Mouse (Mus musculus) mesoderm, embryonic 11.5 days (tissue): Measurements from ENCODE around the gene Mea1.

ENCODE experiments used
- DNase-seq: peaks from one replicate; pipeline ENCODE4 v3.0.0-alpha.2; 2012; ENCODE audit warnings: low read depth, low spot score

Gene Mea1

GRCm38 (mm10) chr17:46669911-46670310 is 8.7 kb upstream of the Mea1 start:
- DNase-seq: no peak

DNA sequence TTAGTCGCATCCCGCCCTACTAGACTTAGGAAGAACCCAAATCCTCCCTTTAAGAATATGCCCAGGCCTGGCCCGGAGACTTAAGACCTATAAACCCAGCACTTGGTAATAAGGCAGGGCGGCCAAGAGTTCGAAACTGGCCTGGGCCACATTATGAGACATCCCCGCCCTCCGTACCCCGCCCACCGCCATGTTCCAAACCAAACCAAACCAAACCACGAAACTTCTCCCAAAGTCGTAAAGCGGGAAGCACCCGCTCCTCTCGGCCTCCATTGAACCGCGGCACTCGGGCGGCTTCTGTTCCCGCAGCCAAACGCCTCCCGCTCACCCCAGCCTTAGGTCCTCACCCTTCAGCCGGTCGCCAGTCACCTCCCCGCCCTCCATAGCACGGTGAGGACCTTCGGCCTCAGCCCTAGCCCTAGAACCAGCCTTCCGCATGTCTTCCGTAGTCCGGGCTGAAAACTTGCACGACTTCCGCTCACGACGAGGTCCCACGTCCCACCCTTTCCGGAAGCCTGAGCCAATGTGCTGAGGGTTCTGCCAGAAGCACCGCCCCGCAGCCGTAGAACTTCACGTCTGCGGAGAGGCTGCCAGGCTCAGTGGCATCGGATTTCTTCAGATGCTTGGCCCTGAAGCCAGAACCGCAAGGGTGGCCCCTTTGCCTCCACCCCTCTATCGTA is 4.6 kb upstream of the Mea1 start, which contains the start of gene Rrp36:
TSS of gene Rrp36 (minus strand) at position 503 of the 680 bp plus-strand sequence.
- DNase-seq: peak; percentile 92

DNA sequence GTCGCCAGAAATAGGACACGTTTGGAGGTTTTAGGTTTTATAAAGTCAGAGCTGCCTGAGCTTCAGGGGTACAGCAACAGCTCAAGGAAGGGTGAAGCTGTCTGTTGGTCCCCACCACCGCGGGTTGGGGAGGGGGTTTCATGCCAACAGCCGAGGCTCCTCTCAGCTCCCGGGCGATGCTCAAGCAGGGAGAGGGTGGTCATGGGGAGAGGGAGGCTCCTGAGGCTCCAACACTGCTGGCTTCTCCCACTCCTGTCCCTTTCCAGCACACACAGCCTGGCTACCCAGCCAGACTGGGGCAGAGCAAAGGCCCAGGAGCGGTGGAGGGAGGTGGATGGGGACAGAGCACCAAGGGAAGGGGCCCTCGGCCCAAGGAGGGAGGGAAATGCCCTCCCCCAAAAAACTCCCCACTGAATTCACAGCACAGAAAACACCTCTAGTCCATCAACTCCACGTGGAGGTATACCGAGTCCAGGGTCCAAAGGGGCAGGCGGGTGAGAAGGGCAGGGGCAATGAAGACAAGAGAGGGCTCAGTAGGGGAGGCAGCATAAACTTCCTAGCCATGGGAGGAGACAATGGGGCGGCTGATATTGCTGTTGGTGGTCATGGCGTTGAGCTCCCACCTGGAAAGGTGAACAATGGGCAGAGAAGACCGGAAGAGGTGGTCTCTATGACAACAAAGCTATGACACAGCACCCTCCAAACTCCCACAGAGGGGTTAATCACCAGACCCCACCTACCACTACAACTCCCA is 3.9 kb upstream of the Mea1 start:
- DNase-seq: no peak

DNA sequence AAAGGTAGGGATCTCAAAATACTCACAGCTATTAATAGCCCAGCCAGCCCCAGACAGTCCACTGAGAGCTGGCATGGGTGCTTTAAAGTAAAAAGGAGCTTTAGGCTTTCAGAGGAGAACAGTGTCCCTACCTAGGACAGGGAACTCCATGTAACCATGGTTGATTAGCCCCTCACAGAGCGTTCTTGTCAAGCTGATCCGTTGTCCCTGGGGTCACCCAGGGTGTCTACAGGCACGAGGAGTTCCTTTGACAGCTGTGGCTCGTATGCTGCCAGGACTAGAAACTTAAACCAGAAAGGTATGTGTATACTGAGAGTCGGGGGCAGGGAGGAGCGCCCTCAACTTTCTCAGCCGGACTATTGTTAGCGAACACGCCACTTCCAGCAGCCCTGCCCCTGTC is 318 bp downstream of the Mea1 start:
- DNase-seq: no peak

DNA sequence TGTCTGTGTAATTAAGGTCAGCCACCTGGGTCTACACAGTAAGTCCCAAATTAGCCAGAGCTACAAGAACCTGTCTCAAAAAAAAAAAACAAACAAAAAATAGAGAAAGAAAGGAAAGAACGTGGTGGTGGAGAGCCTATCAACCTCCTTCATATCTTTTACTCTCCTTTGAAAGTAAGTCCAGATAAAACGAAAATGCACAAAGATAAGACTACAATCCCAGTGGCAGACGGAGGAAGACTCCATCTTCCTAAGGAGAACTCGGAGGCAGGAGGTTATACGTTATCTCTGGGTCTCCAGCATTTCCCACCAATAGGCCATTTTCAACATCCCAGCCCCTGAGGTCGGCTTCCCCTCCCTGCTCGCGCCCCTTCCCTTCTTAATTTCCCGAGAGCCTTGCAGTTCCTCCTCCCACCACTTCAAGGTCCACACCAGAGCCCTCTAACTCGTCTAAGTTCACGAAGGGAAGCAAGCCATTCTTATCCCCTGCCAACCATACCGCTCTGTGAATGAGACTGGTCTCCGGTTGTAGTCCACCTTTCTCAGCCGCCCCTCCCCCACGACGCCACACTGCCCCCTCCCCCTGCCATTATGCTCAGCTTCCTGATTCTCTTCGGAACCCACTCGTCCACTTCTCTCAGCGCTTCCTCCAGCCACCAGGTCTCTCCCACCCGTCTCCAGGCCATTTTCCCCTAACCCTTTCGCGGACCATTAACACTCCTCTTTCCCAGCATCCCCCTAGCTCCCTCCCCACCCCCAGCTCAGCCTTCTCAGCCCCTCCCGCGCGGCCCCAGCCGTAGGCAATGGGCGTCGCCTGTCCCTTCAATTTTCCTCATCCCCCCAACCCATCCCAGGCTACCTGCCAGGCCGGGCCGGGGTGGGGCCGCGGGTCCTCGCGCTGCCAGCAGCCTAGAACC is 1.5 kb downstream of the Mea1 start:
- DNase-seq: peak; percentile 62

- peak; percentile 98 for DNase-seq
These were observed 2.3 kb downstream of the Mea1 start, which contains the start of gene Klhdc3 for GRCm38 (mm10) chr17:46680760-46681373. TSS of gene Klhdc3 (minus strand) at chr17:46680914.

GRCm38 (mm10) chr17:46681466-46682118 is 3.0 kb downstream of the Mea1 start:
- no peak for DNase-seq

GRCm38 (mm10) chr17:46682654-46683389 is 4.2 kb downstream of the Mea1 start:
- no peak for DNase-seq

- DNase-seq: no peak
These were observed 7.3 kb downstream of the Mea1 start for GRCm38 (mm10) chr17:46685913-46686312.

DNA sequence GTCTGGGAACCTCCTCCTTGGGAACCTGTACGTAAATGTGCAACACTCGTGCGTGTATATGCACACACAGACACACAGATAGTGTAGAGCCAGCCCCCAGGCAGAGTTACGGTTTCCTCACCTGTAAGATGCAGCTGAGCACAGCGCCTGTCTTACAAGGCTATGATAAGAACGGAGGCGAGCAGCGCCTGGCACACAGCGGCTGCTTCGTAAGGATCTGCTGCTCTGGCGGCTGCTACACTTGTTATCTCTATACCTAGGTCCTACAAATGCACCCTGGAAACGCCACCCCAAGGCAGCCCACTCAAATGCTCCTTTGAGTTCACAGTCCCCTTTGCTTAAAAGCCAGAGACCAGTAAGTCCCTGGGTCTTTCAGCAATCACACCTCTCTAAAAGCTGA is 12.1 kb downstream of the Mea1 start:
- DNase-seq: no peak

DNA sequence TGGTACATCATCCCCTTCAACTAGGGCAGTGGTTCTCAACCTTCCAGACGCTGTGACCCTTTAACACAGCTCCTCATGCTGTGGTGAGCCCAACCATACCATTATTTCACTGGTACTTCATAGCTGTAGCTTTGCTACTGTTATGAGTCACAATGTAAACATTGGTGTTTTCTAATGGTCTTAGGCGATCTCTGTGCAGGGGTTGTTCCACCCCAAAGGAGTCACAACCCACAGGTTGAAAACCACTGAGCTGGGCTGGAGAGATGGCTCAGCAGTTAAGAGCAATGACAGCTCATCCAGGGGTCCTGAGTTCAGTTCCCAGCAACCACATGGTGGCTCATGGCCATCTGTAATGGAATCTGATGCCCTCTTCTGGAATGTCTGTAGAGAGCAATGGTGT is 12.8 kb downstream of the Mea1 start:
- no peak for DNase-seq

DNA sequence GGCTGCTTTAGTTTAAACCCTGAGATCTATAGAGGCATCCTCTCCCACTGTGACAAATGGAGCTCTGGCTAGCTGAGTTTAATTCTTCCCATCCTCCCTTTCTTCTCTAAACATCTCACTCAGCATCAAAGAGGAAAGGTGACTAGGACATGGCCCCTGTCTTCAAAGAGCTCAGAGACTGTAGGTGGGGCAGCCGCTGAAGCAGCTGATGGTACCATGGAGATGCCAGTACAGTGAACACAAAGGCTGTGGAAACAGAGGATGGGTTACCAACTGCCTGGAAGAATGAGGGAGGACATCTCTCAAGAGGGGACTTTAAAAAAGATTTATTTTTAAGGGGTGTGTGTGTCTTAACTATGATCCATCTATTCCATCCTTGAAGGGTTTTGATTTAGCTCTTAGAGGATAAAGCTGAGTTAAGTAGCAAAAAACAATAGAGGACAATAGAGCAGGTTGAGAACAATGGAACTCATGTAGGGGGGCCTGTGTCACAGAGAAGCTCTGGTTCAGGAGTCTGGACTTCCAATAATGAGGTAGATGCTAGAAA is 16.0 kb downstream of the Mea1 start:
- DNase-seq: no peak

DNA sequence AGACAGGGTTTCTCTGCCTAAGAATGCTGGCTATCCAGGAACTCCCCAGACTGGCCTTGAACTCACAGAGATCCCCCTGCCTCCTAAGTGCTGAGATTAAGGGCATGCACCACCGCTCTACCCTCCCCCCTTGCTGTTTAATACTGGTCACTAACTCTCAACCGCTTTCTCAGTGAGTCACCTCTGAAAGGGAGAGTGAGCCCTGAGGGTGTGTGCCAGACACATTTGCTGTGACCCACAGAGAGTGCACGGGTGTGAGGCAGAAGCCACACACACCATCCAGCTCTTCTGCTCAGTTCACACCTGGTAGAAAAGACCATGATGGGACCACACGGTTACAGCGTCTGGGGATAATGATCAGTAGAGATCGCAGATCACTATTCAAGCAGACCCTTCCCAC is 19.9 kb downstream of the Mea1 start:
- DNase-seq: no peak

DNA sequence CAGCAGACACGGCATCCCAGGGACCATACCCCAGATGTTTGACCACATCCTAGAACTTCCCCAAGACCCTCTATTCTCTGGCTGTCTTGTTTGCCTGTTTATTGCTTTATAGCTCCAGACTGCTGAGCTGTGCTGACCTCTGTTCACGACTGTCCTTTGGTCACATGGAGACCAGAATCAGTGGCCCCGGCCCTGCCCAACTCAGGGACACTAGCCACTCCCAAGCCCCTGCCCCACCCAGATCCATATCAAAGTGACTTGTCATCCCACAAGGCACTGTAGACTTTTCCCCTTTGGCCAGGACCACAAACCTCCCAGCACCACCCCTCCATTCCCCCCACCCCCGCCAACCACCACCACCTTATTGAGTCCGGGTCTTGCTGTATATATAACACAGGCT is 20.7 kb downstream of the Mea1 start:
- no peak for DNase-seq

- no peak for DNase-seq
These were observed 21.3 kb downstream of the Mea1 start for GRCm38 (mm10) chr17:46699912-46700311.

- DNase-seq: no peak
These were observed 22.9 kb downstream of the Mea1 start for GRCm38 (mm10) chr17:46701489-46701888.

DNA sequence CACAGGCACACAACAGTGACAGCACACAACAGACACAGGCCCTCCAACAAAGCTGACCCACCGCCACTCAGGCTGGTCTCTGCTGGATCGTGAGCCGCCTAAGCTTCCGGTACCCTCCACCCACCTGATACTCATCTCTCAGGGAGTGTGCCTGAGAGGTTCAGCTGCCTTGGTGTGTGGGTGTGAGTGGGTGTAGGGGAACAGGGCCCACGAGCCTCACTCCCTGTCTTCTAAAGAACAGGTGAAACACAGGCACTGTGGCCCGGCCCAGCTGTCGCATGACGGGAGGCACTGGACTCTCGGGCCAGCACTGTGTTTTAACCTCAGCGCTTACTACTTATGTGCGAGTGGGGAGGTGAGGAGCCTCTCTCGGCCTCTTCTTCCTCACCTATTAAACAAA is 23.5 kb downstream of the Mea1 start:
- DNase-seq: no peak

DNA sequence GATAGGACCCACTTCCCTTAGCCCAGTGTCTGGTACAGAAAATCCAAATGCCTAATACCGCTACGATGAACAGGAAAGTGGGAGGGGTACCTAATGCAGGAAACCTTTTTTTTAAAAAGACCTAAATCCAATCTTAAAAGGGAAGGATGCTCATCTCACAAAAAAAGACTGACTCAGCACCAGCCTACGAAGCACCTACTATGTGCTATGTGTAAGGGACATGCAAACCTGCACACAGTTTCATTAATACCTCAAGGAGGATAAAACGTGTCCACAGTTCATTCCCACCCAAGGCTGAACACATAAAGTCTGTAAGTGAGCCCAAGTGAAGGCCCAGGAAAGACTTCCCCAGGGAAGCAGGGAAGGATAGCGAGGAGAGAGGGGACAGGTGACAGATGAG is 23.9 kb downstream of the Mea1 start:
- DNase-seq: no peak

- DNase-seq: no peak
These were observed 25.6 kb downstream of the Mea1 start for GRCm38 (mm10) chr17:46703971-46704886.
